Mouse (Mus musculus) Patski (cell line): ENCODE measurements around the gene Golt1a. TPM values are rescaled to one million over a fixed set of nuclear protein-coding genes. Genes with fewer than 3 reads are reported as not detected.

ENCODE experiments used
- ATAC-seq: fragments of 100-300 bp; one replicate; pipeline ENCODE4 v1.8.0; 2021
- CTCF ChIA-PET: fragments of 350-600 bp; sonication (Branson Sonifier 250); formaldehyde crosslinking; loops from one replicate; lab custom pipeline; 2022; ENCODE audit warnings: inconsistent platforms; lab: Charles Lee
- POLR2A ChIA-PET: fragments of 350-600 bp; sonication (Branson Sonifier 250); formaldehyde crosslinking; loops from one replicate; lab custom pipeline; 2022; ENCODE audit warnings: antibody characterized with exemption, inconsistent platforms; lab: Charles Lee
- DNase-seq: peaks from one replicate; pipeline ENCODE4 v3.0.0-alpha.2; 2011; ENCODE audit warnings: low read depth, low spot score
- H3K27me3 ChIP-seq: fragments of 371-371 bp; one replicate; pipeline ENCODE4 v1.5.1; 2021
- CTCF ChIP-seq: fragments of 100-300 bp; IDR thresholded peaks from one replicate; pipeline ENCODE4 v1.5.1; 2021
- in situ Hi-C: fragments of 300-500 bp; cut with MboI; formaldehyde crosslinking; loops from 3 replicates; pipeline ENCODE4 v1.11.1; 2018; ENCODE audit warnings: low pct_unique_long_range_greater_than_20kb, mixed read lengths
- polyA plus RNA-seq: library from polyadenylated mRNA; unstranded; gene quantifications from one replicate; pipeline ENCODE4 v1.2.3, GENCODE M21; 2021

The Golt1a gene
- polyA plus RNA-seq, 1 experiment from 2014 or later: 6.9 TPM

GRCm38 (mm10) chr1:133276983-133277382 is 32.6 kb upstream of the Golt1a start:
- H3K27me3 ChIP-seq: no peaks in the 10 kb centered on the region
- ATAC-seq: peak; percentile 40
- in situ Hi-C loops: no loop called here
- ChIA-PET POLR2A (no interaction called here), CTCF (interaction anchor here (0.7 to 1.5 kb wide), 2 partner anchors 10 to 30 kb away, joined by 3 to 4 read pairs; no protein-coding TSS in a partner anchor)
- DNase-seq: peak; percentile 54
- TF ChIP-seq CTCF: no peak

- ATAC-seq: no peak
- POLR2A ChIA-PET: no interaction called here
- DNase-seq: no peak
- no peak for TF ChIP-seq CTCF
- no peaks in the 10 kb centered on the region for H3K27me3 ChIP-seq
- in situ Hi-C loops: no loop called here
- CTCF ChIA-PET: no interaction called here
Observed at GRCm38 (mm10) chr1:133278539-133278938, 31.1 kb upstream of the Golt1a start.

GRCm38 (mm10) chr1:133278946-133279631 is 30.5 kb upstream of the Golt1a start:
- in situ Hi-C loops: no loop called here
- ATAC-seq (no peak), DNase-seq (no peak)
- POLR2A ChIA-PET: no interaction called here
- TF ChIP-seq CTCF: no peak
- H3K27me3 ChIP-seq: no peaks in the 10 kb centered on the region
- CTCF ChIA-PET: no interaction called here

GRCm38 (mm10) chr1:133279632-133280093 is 29.9 kb upstream of the Golt1a start:
- no peak for ATAC-seq
- DNase-seq: no peak
- POLR2A ChIA-PET: no interaction called here
- TF ChIP-seq CTCF: no peak
- CTCF ChIA-PET: no interaction called here
- H3K27me3 ChIP-seq: no peaks in the 10 kb centered on the region
- in situ Hi-C loops: no loop called here

- CTCF ChIA-PET: interaction anchor here (1.7 kb wide), 1 partner anchor 102 kb away, joined by 4 read pairs; no protein-coding TSS in a partner anchor
- in situ Hi-C loops: no loop called here
Observed at GRCm38 (mm10) chr1:133280537-133280936, 29.1 kb upstream of the Golt1a start.

GRCm38 (mm10) chr1:133285907-133286306 is 23.7 kb upstream of the Golt1a start:
- no peak for TF ChIP-seq CTCF
- H3K27me3 ChIP-seq: no peaks in the 10 kb centered on the region
- DNase-seq: no peak
- in situ Hi-C loops: no loop called here
- CTCF ChIA-PET: interaction anchor here (0.9 to 1.6 kb wide), 2 partner anchors 21 to 57 kb away, joined by 3 to 7 read pairs; no protein-coding TSS in a partner anchor
- POLR2A ChIA-PET: no interaction called here
- ATAC-seq: no peak

More at GRCm38 (mm10) chr1:133280537-133280936, 29.1 kb upstream of the Golt1a start:
- ATAC-seq: no peak
- no peaks in the 10 kb centered on the region for H3K27me3 ChIP-seq
- DNase-seq: no peak
- POLR2A ChIA-PET: no interaction called here
- no peak for TF ChIP-seq CTCF

GRCm38 (mm10) chr1:133287051-133287450 is 22.5 kb upstream of the Golt1a start:
- no peaks in the 10 kb centered on the region for H3K27me3 ChIP-seq
- in situ Hi-C loops: no loop called here
- TF ChIP-seq CTCF: no peak
- DNase-seq (no peak), ATAC-seq (no peak)
- POLR2A ChIA-PET: no interaction called here
- CTCF ChIA-PET: no interaction called here

GRCm38 (mm10) chr1:133287880-133288279 is 21.7 kb upstream of the Golt1a start:
- ChIA-PET POLR2A (no interaction called here), CTCF (no interaction called here)
- no peaks in the 10 kb centered on the region for H3K27me3 ChIP-seq
- no peak for DNase-seq
- no peak for TF ChIP-seq CTCF
- no peak for ATAC-seq
- in situ Hi-C loops: no loop called here

GRCm38 (mm10) chr1:133291888-133292287 is 17.7 kb upstream of the Golt1a start:
- DNase-seq (no peak), ATAC-seq (peak; percentile 17)
- TF ChIP-seq CTCF: no peak

GRCm38 (mm10) chr1:133292608-133293007 is 17.0 kb upstream of the Golt1a start:
- DNase-seq (no peak), ATAC-seq (no peak)
- TF ChIP-seq CTCF: no peak
- in situ Hi-C loops: no loop called here
- POLR2A ChIA-PET: interaction anchor here (0.8 kb wide), 1 partner anchor 112 kb away, joined by 3 read pairs; no protein-coding TSS in a partner anchor
- H3K27me3 ChIP-seq: no peaks in the 10 kb centered on the region
- CTCF ChIA-PET: interaction anchor here (1.1 kb wide), 1 partner anchor 17 kb away, joined by 3 read pairs; the partner anchor contains the start of gene Golt1a

More at GRCm38 (mm10) chr1:133291888-133292287, 17.7 kb upstream of the Golt1a start:
- POLR2A ChIA-PET: interaction anchor here (0.8 kb wide), 1 partner anchor 111 kb away, joined by 3 read pairs; no protein-coding TSS in a partner anchor
- H3K27me3 ChIP-seq: no peaks in the 10 kb centered on the region
- in situ Hi-C loops: no loop called here
- CTCF ChIA-PET: interaction anchor here (0.6 to 1.1 kb wide), 2 partner anchors 18 to 86 kb away, joined by 3 read pairs; partner anchors contain the start of gene Golt1a

GRCm38 (mm10) chr1:133296376-133296775 is 13.2 kb upstream of the Golt1a start:
- POLR2A ChIA-PET: no interaction called here
- H3K27me3 ChIP-seq: no peaks in the 10 kb centered on the region
- CTCF ChIA-PET: interaction anchor here (1.1 kb wide), 1 partner anchor 11 kb away, joined by 6 read pairs; no protein-coding TSS in a partner anchor
- TF ChIP-seq CTCF: no peak
- no peak for ATAC-seq
- DNase-seq: no peak
- in situ Hi-C loops: no loop called here
